In genomic region chr5:142074561-142075500, GRCm38 (mm10) we compare ENCODE assay signal across 9 mouse cellular contexts.
DNase-seq lines count a peak whose midpoint lies in the region; ATAC-seq and TF ChIP-seq lines count a peak whose summit lies in the region.
"Had no signal": no experiment of that assay in that cellular context is flagged by ENCODE, and none has a peak within 500 bp of the region (broad histone marks: within the 10 kb centered on the region; RNA-seq: fewer than 3 reads in every experiment).

No protein-coding gene starts in this region.

- DNase-seq in hindbrain, embryonic 10.5 days (ENCODE audit: low spot score) = no peak
- peak; percentile 55 for DNase-seq in heart, postnatal 4 days
- peak; percentile 19 to 55 for DNase-seq in left cerebral cortex, adult 9 months (ENCODE audit: low spot score in 2 of 2)
- no peak for DNase-seq in T-cell, adult 2 months (ENCODE audit: low spot score)
- DNase-seq in liver, embryonic 11.5 days (ENCODE audit: low spot score) = no peak

- no peaks in the 10 kb centered on the region for H3K9me3 ChIP-seq in hindbrain, embryonic 13.5 days
- peaks cover 10% of the 10 kb centered on the region for H3K9me3 ChIP-seq in hindbrain, embryonic 10.5 days
- H3K9me3 ChIP-seq in midbrain, embryonic 16.5 days (replicated peaks; ENCODE audit: control insufficient read depth, low read length, poor library complexity, severe bottlenecking) = no peaks in the 10 kb centered on the region
- H3K9me3 ChIP-seq in liver, embryonic 11.5 days (ENCODE audit: control insufficient read depth, low read length) = no peaks in the 10 kb centered on the region
- H3K9me3 ChIP-seq: embryonic facial prominence, embryonic 12.5 days had no signal

- no peak overlapping the region for H3K4me3 ChIP-seq in hindbrain, embryonic 13.5 days
- H3K4me3 ChIP-seq in hindbrain, embryonic 10.5 days = no peak overlapping the region
- no peak overlapping the region for H3K4me3 ChIP-seq in cortical plate, adult 2 months (ENCODE audit: insufficient read depth, low read length)
- no peak overlapping the region for H3K4me3 ChIP-seq in midbrain, embryonic 16.5 days (ENCODE audit: low read depth, low read length)
- H3K4me3 ChIP-seq in liver, embryonic 11.5 days (ENCODE audit: low read depth, low read length) = no peak overlapping the region
- H3K4me3 ChIP-seq: embryonic facial prominence, embryonic 12.5 days had no signal

- no peaks in the 10 kb centered on the region for H3K36me3 ChIP-seq in hindbrain, embryonic 13.5 days
- H3K36me3 ChIP-seq in hindbrain, embryonic 10.5 days = no peaks in the 10 kb centered on the region
- H3K36me3 ChIP-seq in midbrain, embryonic 16.5 days (ENCODE audit: control insufficient read depth, insufficient read depth, low read length) = no peaks in the 10 kb centered on the region
- H3K36me3 ChIP-seq in liver, embryonic 11.5 days (ENCODE audit: control insufficient read depth, insufficient read depth, low read length) = no peaks in the 10 kb centered on the region
- H3K36me3 ChIP-seq: embryonic facial prominence, embryonic 12.5 days had no signal

- no peak for ATAC-seq in hindbrain, embryonic 13.5 days (ENCODE audit: low FRiP score)
- ATAC-seq in midbrain, embryonic 16.5 days = 0 out of 2 replicates have a peak, but pooled peaks have one; percentile 8
- ATAC-seq in liver, embryonic 11.5 days (replicated peaks; ENCODE audit: low FRiP score) = no peak

- H3K9ac ChIP-seq in hindbrain, embryonic 13.5 days = peak overlapping the region; percentile 39; the same call in 1 of the 2 replicates
- H3K9ac ChIP-seq in midbrain, embryonic 16.5 days (ENCODE audit: low read depth, low read length) = no peak overlapping the region
- no peak overlapping the region for H3K9ac ChIP-seq in liver, embryonic 11.5 days (ENCODE audit: low read depth, low read length)
- H3K9ac ChIP-seq: embryonic facial prominence, embryonic 12.5 days had no signal

- H3K4me2 ChIP-seq in hindbrain, embryonic 13.5 days = no peak overlapping the region
- H3K4me2 ChIP-seq in midbrain, embryonic 16.5 days (ENCODE audit: low read length) = no peak overlapping the region
- H3K4me2 ChIP-seq in liver, embryonic 11.5 days = no peak overlapping the region
- H3K4me2 ChIP-seq: embryonic facial prominence, embryonic 12.5 days had no signal

- TF ChIP-seq CTCF in cortical plate, adult 2 months (IDR thresholded peaks at IDR 0.05; ENCODE audit: extremely low read depth, insufficient read depth, low read length) = no peak

- H3K4me1 ChIP-seq in hindbrain, embryonic 13.5 days (replicated peaks) = peaks cover 14% of the 10 kb centered on the region
- 0 out of 2 replicates have a peak, but pooled peaks cover 9% of the 10 kb centered on the region for H3K4me1 ChIP-seq in hindbrain, embryonic 10.5 days (replicated peaks)
- H3K4me1 ChIP-seq in cortical plate, adult 2 months (ENCODE audit: control insufficient read depth, insufficient read depth, low read length) = 0 out of 2 replicates have a peak, but pooled peaks cover 2% of the 10 kb centered on the region
- peaks cover 6% of the 10 kb centered on the region for H3K4me1 ChIP-seq in midbrain, embryonic 16.5 days (ENCODE audit: control insufficient read depth, insufficient read depth, low read length)
- no peaks in the 10 kb centered on the region for H3K4me1 ChIP-seq in liver, embryonic 11.5 days (replicated peaks; ENCODE audit: control insufficient read depth, insufficient read depth, low read length)
- H3K4me1 ChIP-seq: embryonic facial prominence, embryonic 12.5 days had no signal

- no peaks in the 10 kb centered on the region for H3K27me3 ChIP-seq in hindbrain, embryonic 13.5 days
- H3K27me3 ChIP-seq in hindbrain, embryonic 10.5 days (ENCODE audit: insufficient read depth, poor library complexity, severe bottlenecking) = no peaks in the 10 kb centered on the region
- no peaks in the 10 kb centered on the region for H3K27me3 ChIP-seq in midbrain, embryonic 16.5 days (ENCODE audit: control insufficient read depth, insufficient read depth, low read depth, low read length)
- no peaks in the 10 kb centered on the region for H3K27me3 ChIP-seq in liver, embryonic 11.5 days (replicated peaks; ENCODE audit: control insufficient read depth, insufficient read depth, low read length)
- H3K27me3 ChIP-seq: embryonic facial prominence, embryonic 12.5 days had no signal

- WGBS in hindbrain, embryonic 13.5 days = 62% methylated on average over 13 of the region's 13 CpGs
- WGBS in hindbrain, embryonic 10.5 days = 68% methylated on average over 13 of the region's 13 CpGs
- WGBS in midbrain, embryonic 16.5 days = 41% methylated on average over 13 of the region's 13 CpGs
- 54% methylated on average over 13 of the region's 13 CpGs for WGBS in liver, embryonic 11.5 days

- no peak for TF ChIP-seq POLR2A in cortical plate, adult 2 months (IDR thresholded peaks at IDR 0.05; ENCODE audit: extremely low read depth, insufficient read depth, low read length)

- peak overlapping the region; percentile 59 for H3K27ac ChIP-seq in hindbrain, embryonic 13.5 days
- H3K27ac ChIP-seq in hindbrain, embryonic 10.5 days = no peak overlapping the region
- 0 out of 2 replicates have a peak overlapping the region, but pooled peaks have one; percentile 27 for H3K27ac ChIP-seq in cortical plate, adult 2 months (ENCODE audit: insufficient read depth, low read length)
- peak overlapping the region; percentile 23; the same call in 1 of the 2 replicates for H3K27ac ChIP-seq in midbrain, embryonic 16.5 days (ENCODE audit: low read length)
- H3K27ac ChIP-seq in liver, embryonic 11.5 days (ENCODE audit: low read depth, low read length) = no peak overlapping the region
- H3K27ac ChIP-seq: embryonic facial prominence, embryonic 12.5 days had no signal

Comparison
In these comparisons a context has a peak if more than half of its experiments do, and no peak if none do; other contexts are left out.
1. H3K27ac ChIP-seq: peak in hindbrain, embryonic 13.5 days (single experiment), cortical plate, adult 2 months (single experiment) and midbrain, embryonic 16.5 days (single experiment); none in hindbrain, embryonic 10.5 days (single experiment) and liver, embryonic 11.5 days (single experiment).
2. DNase-seq: peak in heart, postnatal 4 days (single experiment) and left cerebral cortex, adult 9 months (2 of 2); none in hindbrain, embryonic 10.5 days (single experiment), T-cell, adult 2 months (single experiment) and liver, embryonic 11.5 days (single experiment).